Mouse (Mus musculus) liver, embryonic 13.5 days (tissue): ENCODE measurements around the gene Lrit3. TPM values are rescaled to one million over a fixed set of nuclear protein-coding genes. Genes with fewer than 3 reads are reported as not detected.

Experiments
- ATAC-seq: fragments of 200-750 bp; cut with Nextera tagmentation; 2 replicates; pipeline ENCODE4 v1.8.0; 2017; ENCODE audit warnings: low read depth, mild to moderate bottlenecking, moderate number of reproducible peaks, moderate library complexity
- DNase-seq: peaks from one replicate; pipeline ENCODE4 v3.0.0; 2022
- H3K27ac ChIP-seq: fragments of 300-500 bp; sonication (generic); 2 replicates; pipeline ENCODE4 v1.5.1; 2015; ENCODE audit warnings: moderate library complexity, mild to moderate bottlenecking, inconsistent platforms
- H3K27me3 ChIP-seq: fragments of 300-500 bp; sonication (generic); 2 replicates; pipeline ENCODE4 v1.6.1; 2015; ENCODE audit warnings: mild to moderate bottlenecking, inconsistent platforms
- H3K36me3 ChIP-seq: fragments of 300-500 bp; sonication (generic); 2 replicates; pipeline ENCODE4 v1.6.1; 2015; ENCODE audit warnings: mild to moderate bottlenecking, inconsistent platforms
- H3K4me1 ChIP-seq: fragments of 300-500 bp; sonication (generic); replicated peaks from 2 replicates; pipeline ENCODE4 v1.6.1; 2015; ENCODE audit warnings: inconsistent platforms
- H3K4me2 ChIP-seq: fragments of 300-500 bp; sonication (generic); 2 replicates; pipeline ENCODE4 v1.6.1; 2015; ENCODE audit warnings: inconsistent platforms, mild to moderate bottlenecking, moderate library complexity
- H3K4me3 ChIP-seq: fragments of 300-500 bp; sonication (generic); replicated peaks from 2 replicates; pipeline ENCODE4 v1.5.1; 2015; ENCODE audit warnings: mild to moderate bottlenecking, inconsistent platforms
- H3K9ac ChIP-seq: fragments of 300-500 bp; sonication (generic); 2 replicates; pipeline ENCODE4 v1.6.1; 2015; ENCODE audit warnings: mild to moderate bottlenecking, inconsistent platforms
- H3K9me3 ChIP-seq: fragments of 300-500 bp; sonication (generic); replicated peaks from 2 replicates; pipeline ENCODE4 v1.6.1; 2016; ENCODE audit warnings: inconsistent platforms
- WGBS: fragments of 180-500 bp; shearing (Covaris S2); methylation state at CpG from one replicate; pipeline ENCODE4 v1.1.7; 2015; ENCODE audit not compliant: insufficient replicate concordance; 5-methylcytosine and 5-hydroxymethylcytosine counted together
- polyA plus RNA-seq: library from polyadenylated mRNA; unstranded; fragments of >200 nt; fragmentation: Nextera tagmentation; extraction: Ambion mirVana; gene quantifications from 2 replicates; pipeline ENCODE4 v1.2.1, GENCODE M21; 2015

The Lrit3 gene
- polyA plus RNA-seq, 1 experiment from 2014 or later = not detected

- Histone ChIP-seq H3K27ac (no peak overlapping the region), H3K9me3 (no peaks in the 10 kb centered on the region), H3K36me3 (peaks cover 64% of the 10 kb centered on the region), H3K4me2 (no peak overlapping the region), H3K27me3 (no peaks in the 10 kb centered on the region), H3K9ac (no peak overlapping the region), H3K4me1 (peaks cover 20% of the 10 kb centered on the region), H3K4me3 (no peak overlapping the region)
- ATAC-seq (no peak), DNase-seq (no peak)
- 86% methylated on average over 10 of the region's 10 CpGs for WGBS
Measured at GRCm38 (mm10) chr3:129824891-129825290, 21.1 kb upstream of the Lrit3 start.

GRCm38 (mm10) chr3:129824146-129824545 lies 20.3 kb upstream of the Lrit3 start:
- 92% methylated on average over 4 of the region's 4 CpGs for WGBS
- no peak overlapping the region for H3K4me2 ChIP-seq
- no peaks in the 10 kb centered on the region for H3K9me3 ChIP-seq

GRCm38 (mm10) chr3:129823293-129823692 lies 19.5 kb upstream of the Lrit3 start:
- peaks cover 57% of the 10 kb centered on the region for H3K36me3 ChIP-seq
- H3K27ac ChIP-seq = no peak overlapping the region
- 46% methylated on average over 5 of the region's 5 CpGs for WGBS
- H3K4me2 ChIP-seq = no peak overlapping the region
- peaks cover 5% of the 10 kb centered on the region for H3K4me1 ChIP-seq
- DNase-seq = no peak
- no peak overlapping the region for H3K4me3 ChIP-seq
- H3K27me3 ChIP-seq = no peaks in the 10 kb centered on the region
- no peaks in the 10 kb centered on the region for H3K9me3 ChIP-seq
- peak; percentile 59; the same call in 1 of the 2 replicates for ATAC-seq
- H3K9ac ChIP-seq = no peak overlapping the region

More at GRCm38 (mm10) chr3:129824146-129824545, 20.3 kb upstream of the Lrit3 start:
- ATAC-seq = no peak
- Histone ChIP-seq H3K9ac (no peak overlapping the region), H3K36me3 (peaks cover 64% of the 10 kb centered on the region), H3K27me3 (no peaks in the 10 kb centered on the region), H3K27ac (no peak overlapping the region), H3K4me1 (peaks cover 12% of the 10 kb centered on the region), H3K4me3 (no peak overlapping the region)
- no peak for DNase-seq

- no peaks in the 10 kb centered on the region for H3K9me3 ChIP-seq
- H3K4me2 ChIP-seq = no peak within 1 kb of the TSS
- no peak within 1 kb of the TSS for H3K9ac ChIP-seq
- DNase-seq (no peak), ATAC-seq (no peak)
- H3K27ac ChIP-seq = no peak within 1 kb of the TSS
- no peak within 1 kb of the TSS for H3K4me3 ChIP-seq
- H3K27me3 ChIP-seq = no peaks in the 10 kb centered on the region
- WGBS = 81% methylated on average over 11 of the region's 11 CpGs
- peaks cover 47% of the 10 kb centered on the region for H3K36me3 ChIP-seq
- no peaks in the 10 kb centered on the region; the same call in 1 of the 2 replicates for H3K4me1 ChIP-seq
Measured at GRCm38 (mm10) chr3:129822206-129822775, 18.5 kb upstream of the Lrit3 start, which contains the start of gene Rrh. Gene Rrh (minus strand): TSS chr3:129822587.

- no peak for DNase-seq
- whole genome bisulfite sequencing = 75% methylated on average over 8 of the region's 8 CpGs
- no peak overlapping the region for H3K4me3 ChIP-seq
Measured at GRCm38 (mm10) chr3:129821736-129822135, 17.9 kb upstream of the Lrit3 start.

GRCm38 (mm10) chr3:129820847-129821246 lies 17.0 kb upstream of the Lrit3 start:
- DNase-seq = no peak
- Histone ChIP-seq H3K4me2 (no peak overlapping the region), H3K27me3 (no peaks in the 10 kb centered on the region), H3K27ac (no peak overlapping the region), H3K9me3 (no peaks in the 10 kb centered on the region), H3K36me3 (peaks cover 35% of the 10 kb centered on the region), H3K4me1 (no peaks in the 10 kb centered on the region), H3K4me3 (no peak overlapping the region), H3K9ac (no peak overlapping the region)
- no peak for ATAC-seq
- 64% methylated on average over 9 of the region's 9 CpGs for WGBS

More at GRCm38 (mm10) chr3:129821736-129822135, 17.9 kb upstream of the Lrit3 start:
- Histone ChIP-seq H3K9ac (no peak overlapping the region), H3K9me3 (no peaks in the 10 kb centered on the region), H3K36me3 (peaks cover 44% of the 10 kb centered on the region), H3K27ac (no peak overlapping the region), H3K4me1 (no peaks in the 10 kb centered on the region), H3K27me3 (no peaks in the 10 kb centered on the region), H3K4me2 (no peak overlapping the region)
- ATAC-seq = no peak

- WGBS = 57% methylated on average over 2 of the region's 2 CpGs
- no peaks in the 10 kb centered on the region for H3K27me3 ChIP-seq
- DNase-seq = no peak
Measured at GRCm38 (mm10) chr3:129799011-129799410, 4.8 kb downstream of the Lrit3 start.

GRCm38 (mm10) chr3:129798551-129798950 lies 5.3 kb downstream of the Lrit3 start:
- H3K4me3 ChIP-seq = no peak overlapping the region
- H3K4me1 ChIP-seq = no peaks in the 10 kb centered on the region
- no peak overlapping the region for H3K9ac ChIP-seq
- H3K9me3 ChIP-seq = no peaks in the 10 kb centered on the region
- H3K27ac ChIP-seq = no peak overlapping the region
- H3K4me2 ChIP-seq = no peak overlapping the region
- no peak for DNase-seq
- 69% methylated on average over 11 of the region's 11 CpGs for WGBS
- no peaks in the 10 kb centered on the region for H3K27me3 ChIP-seq
- no peak for ATAC-seq
- H3K36me3 ChIP-seq = no peaks in the 10 kb centered on the region

More at GRCm38 (mm10) chr3:129799011-129799410, 4.8 kb downstream of the Lrit3 start:
- Histone ChIP-seq H3K4me1 (no peaks in the 10 kb centered on the region), H3K4me2 (no peak overlapping the region), H3K9ac (no peak overlapping the region), H3K36me3 (no peaks in the 10 kb centered on the region), H3K9me3 (no peaks in the 10 kb centered on the region), H3K4me3 (no peak overlapping the region), H3K27ac (no peak overlapping the region)
- no peak for ATAC-seq

GRCm38 (mm10) chr3:129797341-129797740 lies 6.5 kb downstream of the Lrit3 start:
- H3K27me3 ChIP-seq = no peaks in the 10 kb centered on the region
- H3K36me3 ChIP-seq = no peaks in the 10 kb centered on the region
- H3K4me1 ChIP-seq = no peaks in the 10 kb centered on the region
- H3K27ac ChIP-seq = no peak overlapping the region
- DNase-seq (no peak), ATAC-seq (no peak)
- whole genome bisulfite sequencing = 57% methylated on average over 5 of the region's 5 CpGs
- H3K4me2 ChIP-seq = no peak overlapping the region
- no peaks in the 10 kb centered on the region for H3K9me3 ChIP-seq
- no peak overlapping the region for H3K4me3 ChIP-seq
- H3K9ac ChIP-seq = no peak overlapping the region

GRCm38 (mm10) chr3:129793801-129794200 lies 10.0 kb downstream of the Lrit3 start:
- Histone ChIP-seq H3K36me3 (no peaks in the 10 kb centered on the region), H3K9ac (no peak overlapping the region), H3K4me2 (no peak overlapping the region), H3K9me3 (no peaks in the 10 kb centered on the region), H3K27ac (no peak overlapping the region), H3K4me1 (no peaks in the 10 kb centered on the region), H3K4me3 (no peak overlapping the region), H3K27me3 (no peaks in the 10 kb centered on the region)
- WGBS = 78% methylated on average over 5 of the region's 5 CpGs
- DNase-seq (no peak), ATAC-seq (no peak)

- no peak for ATAC-seq
- H3K9ac ChIP-seq = no peak overlapping the region
Measured at GRCm38 (mm10) chr3:129782746-129783145, 21.1 kb downstream of the Lrit3 start.

GRCm38 (mm10) chr3:129781435-129781834 lies 22.4 kb downstream of the Lrit3 start:
- Histone ChIP-seq H3K36me3 (no peaks in the 10 kb centered on the region), H3K27ac (no peak overlapping the region), H3K9ac (no peak overlapping the region), H3K4me2 (no peak overlapping the region), H3K4me3 (no peak overlapping the region), H3K4me1 (no peaks in the 10 kb centered on the region), H3K27me3 (no peaks in the 10 kb centered on the region), H3K9me3 (no peaks in the 10 kb centered on the region)
- no peak for ATAC-seq
- DNase-seq = no peak
- 61% methylated on average over 10 of the region's 10 CpGs for WGBS

More at GRCm38 (mm10) chr3:129782746-129783145, 21.1 kb downstream of the Lrit3 start:
- DNase-seq = no peak
- WGBS = 68% methylated on average over 3 of the region's 3 CpGs
- H3K36me3 ChIP-seq = no peaks in the 10 kb centered on the region
- H3K4me1 ChIP-seq = no peaks in the 10 kb centered on the region
- H3K4me2 ChIP-seq = no peak overlapping the region
- H3K27ac ChIP-seq = no peak overlapping the region
- H3K27me3 ChIP-seq = no peaks in the 10 kb centered on the region
- H3K4me3 ChIP-seq = no peak overlapping the region
- H3K9me3 ChIP-seq = no peaks in the 10 kb centered on the region
